Mouse (Mus musculus): ENCODE data around the gene Gm20736.
"Not testable (repeated sequence)": the region's sequence is repeated elsewhere in the genome, so short reads cannot be mapped to it uniquely, and the experiment has no call there.

Gm20736 gene

GRCm38 (mm10) chrY:65377390-65377789 is at the start of gene Gm20736:
Gene Gm20736, plus strand, starts transcription at chrY:65377690.
- in situ Hi-C loops (cut with MboI, MseI) = not testable (repeated sequence)

Measured in T-helper 2 cell (primary cell).